Comparison of ENCODE assay signal across 15 mouse cellular contexts in the genomic region with DNA sequence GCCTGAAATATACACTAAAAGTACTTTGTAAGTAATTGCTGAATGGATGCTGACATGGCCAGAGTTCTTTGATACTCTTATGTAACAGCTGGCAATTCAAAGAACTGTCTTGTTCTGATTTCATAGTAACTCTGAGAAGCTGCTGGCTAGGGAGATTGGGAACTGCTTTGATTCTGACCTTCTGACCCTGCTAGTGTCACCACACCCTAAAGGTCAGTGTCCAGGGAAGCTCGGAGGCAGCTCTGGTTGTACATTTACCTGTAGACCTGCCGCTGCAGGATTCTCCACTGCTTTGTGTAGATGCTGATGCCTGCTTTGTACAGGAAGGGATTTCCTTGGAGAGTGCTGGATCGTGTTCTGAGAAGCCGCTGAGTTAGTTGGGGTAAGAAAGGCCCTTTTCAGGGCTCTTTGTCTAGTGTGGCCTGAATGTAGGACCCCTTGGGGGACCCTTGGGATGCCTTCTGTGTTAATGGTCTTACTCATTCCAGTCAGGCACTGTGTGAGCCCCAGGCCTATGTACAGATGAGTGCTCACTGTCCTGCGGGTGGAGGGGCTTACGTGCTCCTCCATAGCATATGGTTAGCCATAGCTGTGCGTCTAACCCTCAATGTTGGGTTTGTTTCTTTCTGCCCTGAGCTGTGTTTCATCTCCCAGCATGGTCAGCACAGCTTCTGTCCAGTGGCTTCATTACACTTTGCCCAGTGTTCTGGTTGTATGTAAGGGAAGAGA. TPM values are rescaled to one million over a fixed set of nuclear protein-coding genes. Genes with fewer than 3 reads are reported as not detected.
DNase-seq lines count a peak whose midpoint lies in the region; ATAC-seq and TF ChIP-seq lines count a peak whose summit lies in the region.
"Had no signal": no experiment of that assay in that cellular context is flagged by ENCODE, and none has a peak within 500 bp of the region (broad histone marks: within the 10 kb centered on the region; RNA-seq: fewer than 3 reads in every experiment).

No protein-coding gene starts in this region.

- H3K36me3 ChIP-seq in erythroblast, embryonic 14.5 days (ENCODE audit: control insufficient read depth) = peaks cover 33% of the 10 kb centered on the region
- no peaks in the 10 kb centered on the region for H3K36me3 ChIP-seq in hindbrain, postnatal 0 days (ENCODE audit: insufficient read depth, low read length)
- no peaks in the 10 kb centered on the region for H3K36me3 ChIP-seq in hindbrain, embryonic 10.5 days
- no peaks in the 10 kb centered on the region for H3K36me3 ChIP-seq in stomach, embryonic 15.5 days
- no peaks in the 10 kb centered on the region for H3K36me3 ChIP-seq in stomach, postnatal 0 days (ENCODE audit: control insufficient read depth, insufficient read depth, low read length)
- H3K36me3 ChIP-seq: embryonic facial prominence, embryonic 12.5 days; lung, embryonic 15.5 days had no signal

- no peak overlapping the region for H3K9ac ChIP-seq in hindbrain, postnatal 0 days (replicated peaks; ENCODE audit: low read length)
- no peak overlapping the region for H3K9ac ChIP-seq in stomach, embryonic 15.5 days
- no peak overlapping the region for H3K9ac ChIP-seq in stomach, postnatal 0 days (ENCODE audit: low read length)
- H3K9ac ChIP-seq: embryonic facial prominence, embryonic 12.5 days; forebrain, postnatal 0 days; lung, embryonic 15.5 days had no signal

- WGBS in hindbrain, postnatal 0 days = 48% methylated on average over 7 of the region's 7 CpGs
- 69% methylated on average over 7 of the region's 7 CpGs for WGBS in hindbrain, embryonic 10.5 days
- 80% methylated on average over 7 of the region's 7 CpGs for WGBS in stomach, embryonic 15.5 days
- 74% methylated on average over 7 of the region's 7 CpGs for WGBS in stomach, postnatal 0 days

- no peak for DNase-seq in hindbrain, postnatal 0 days (ENCODE audit: low spot score)
- DNase-seq in hindbrain, embryonic 10.5 days (ENCODE audit: low spot score) = no peak
- no peak for DNase-seq in stomach, postnatal 0 days (ENCODE audit: low spot score)
- no peak for DNase-seq in adrenal gland, postnatal 36 days
- no peak for DNase-seq in adrenal gland, postnatal 4 days (ENCODE audit: low spot score in 2 of 2)
- DNase-seq: adrenal gland, adult 8-10 months; cerebellum, postnatal 14 days; forebrain, postnatal 0 days; gastrocnemius, postnatal 25 days had no signal

- no peaks in the 10 kb centered on the region for H3K27me3 ChIP-seq in erythroblast, embryonic 14.5 days (ENCODE audit: control insufficient read depth)
- no peaks in the 10 kb centered on the region for H3K27me3 ChIP-seq in hindbrain, postnatal 0 days (ENCODE audit: insufficient read depth, low read length)
- no peaks in the 10 kb centered on the region for H3K27me3 ChIP-seq in hindbrain, embryonic 10.5 days (ENCODE audit: insufficient read depth, poor library complexity, severe bottlenecking)
- no peaks in the 10 kb centered on the region for H3K27me3 ChIP-seq in stomach, embryonic 15.5 days (replicated peaks)
- no peaks in the 10 kb centered on the region for H3K27me3 ChIP-seq in stomach, postnatal 0 days (ENCODE audit: control insufficient read depth, insufficient read depth, low read length)
- H3K27me3 ChIP-seq: embryonic facial prominence, embryonic 12.5 days; lung, embryonic 15.5 days; megakaryocyte, embryonic 14.5 days had no signal

- H3K27ac ChIP-seq in hindbrain, postnatal 0 days = no peak overlapping the region
- no peak overlapping the region for H3K27ac ChIP-seq in hindbrain, embryonic 10.5 days
- no peak overlapping the region for H3K27ac ChIP-seq in stomach, embryonic 15.5 days
- no peak overlapping the region for H3K27ac ChIP-seq in stomach, postnatal 0 days (replicated peaks)
- H3K27ac ChIP-seq: embryonic facial prominence, embryonic 12.5 days; lung, embryonic 15.5 days had no signal

- H3K4me3 ChIP-seq in erythroblast, embryonic 14.5 days (replicated peaks) = peak overlapping the region; percentile 42
- H3K4me3 ChIP-seq in hindbrain, postnatal 0 days (ENCODE audit: low read length) = no peak overlapping the region
- no peak overlapping the region for H3K4me3 ChIP-seq in hindbrain, embryonic 10.5 days
- H3K4me3 ChIP-seq in stomach, embryonic 15.5 days (replicated peaks) = no peak overlapping the region
- no peak overlapping the region for H3K4me3 ChIP-seq in stomach, postnatal 0 days (ENCODE audit: low read depth, low read length)
- H3K4me3 ChIP-seq: embryonic facial prominence, embryonic 12.5 days; lung, embryonic 15.5 days had no signal

- no peak for TF ChIP-seq CTCF in hindbrain, postnatal 0 days (IDR thresholded peaks at IDR 0.05; ENCODE audit: low read depth)
- no peak for TF ChIP-seq CTCF in stomach, postnatal 0 days (IDR thresholded peaks at IDR 0.05; ENCODE audit: low read depth)

- ATAC-seq in erythroblast, adult 5-6 weeks (replicated peaks; ENCODE audit: low FRiP score, poor library complexity, severe bottlenecking) = no peak
- ATAC-seq in hindbrain, postnatal 0 days = peak; percentile 21; the same call in 1 of the 2 replicates
- ATAC-seq in stomach, embryonic 15.5 days (ENCODE audit: insufficient read depth, low FRiP score, low read depth) = peak; percentile 35; the same call in 1 of the 2 replicates
- ATAC-seq in stomach, postnatal 0 days (ENCODE audit: low FRiP score, low TSS enrichment) = no peak
- ATAC-seq: forebrain, postnatal 0 days had no signal

- no peaks in the 10 kb centered on the region for H3K9me3 ChIP-seq in erythroblast, embryonic 14.5 days (ENCODE audit: control insufficient read depth, low read length)
- H3K9me3 ChIP-seq in hindbrain, postnatal 0 days (ENCODE audit: low read length) = no peaks in the 10 kb centered on the region
- H3K9me3 ChIP-seq in hindbrain, embryonic 10.5 days = no peaks in the 10 kb centered on the region
- no peaks in the 10 kb centered on the region for H3K9me3 ChIP-seq in stomach, embryonic 15.5 days
- H3K9me3 ChIP-seq in stomach, postnatal 0 days (ENCODE audit: control insufficient read depth, low read length) = no peaks in the 10 kb centered on the region
- H3K9me3 ChIP-seq: embryonic facial prominence, embryonic 12.5 days; lung, embryonic 15.5 days; megakaryocyte, embryonic 14.5 days had no signal

- H3K4me2 ChIP-seq in hindbrain, postnatal 0 days (ENCODE audit: low read depth, low read length) = no peak overlapping the region
- no peak overlapping the region for H3K4me2 ChIP-seq in stomach, embryonic 15.5 days
- no peak overlapping the region for H3K4me2 ChIP-seq in stomach, postnatal 0 days (replicated peaks; ENCODE audit: low read depth)
- H3K4me2 ChIP-seq: embryonic facial prominence, embryonic 12.5 days; lung, embryonic 15.5 days had no signal

- peaks cover 13% of the 10 kb centered on the region for H3K4me1 ChIP-seq in erythroblast, embryonic 14.5 days (ENCODE audit: control insufficient read depth)
- H3K4me1 ChIP-seq in hindbrain, postnatal 0 days (ENCODE audit: insufficient read depth, low read length) = peaks cover 5% of the 10 kb centered on the region; the same call in 1 of the 2 replicates
- H3K4me1 ChIP-seq in hindbrain, embryonic 10.5 days (replicated peaks) = peaks cover 22% of the 10 kb centered on the region
- H3K4me1 ChIP-seq in stomach, embryonic 15.5 days = peaks cover 3% of the 10 kb centered on the region; the same call in 1 of the 2 replicates
- H3K4me1 ChIP-seq in stomach, postnatal 0 days (replicated peaks; ENCODE audit: control insufficient read depth, insufficient read depth) = peaks cover 6% of the 10 kb centered on the region; the same call in 1 of the 2 replicates

- TF ChIP-seq EP300 in stomach, postnatal 0 days (optimal IDR thresholded peaks at IDR 0.05) = no peak

RNA-seq across cellular contexts. Expression of a gene that starts 45.0 kb away (rescaled TPM):
- 1.7 and 2.2 TPM in 2 replicates for polyA plus RNA-seq in erythroblast, embryonic 14.5 days (2012)
- 39.4 and 45.4 TPM in 2 replicates for total RNA-seq in erythroblast, adult 5-6 weeks (2015; ENCODE audit: low replicate concordance)
- 59.4 and 83.1 TPM in 2 replicates for total RNA-seq in erythroblast, adult 5-6 weeks (2017; ENCODE audit: low replicate concordance)
- total RNA-seq in hindbrain, postnatal 0 days (2014; rRNA removed) = 46.8 and 54.5 TPM in 2 replicates
- polyA plus RNA-seq in hindbrain, postnatal 0 days (2015; fragmentation: Nextera tagmentation; extraction: Ambion mirVana) = 21.9 and 22.3 TPM in 2 replicates
- 8.4 and 11.6 TPM in 2 replicates for polyA plus RNA-seq in hindbrain, embryonic 10.5 days (2016; fragmentation: Nextera tagmentation; extraction: Ambion mirVana)
- 9.8 and 10.0 TPM in 2 replicates for polyA plus RNA-seq in stomach, embryonic 15.5 days (2015; fragmentation: Nextera tagmentation; extraction: Ambion mirVana)
- polyA plus RNA-seq in stomach, postnatal 0 days (2015; fragmentation: Nextera tagmentation; extraction: Ambion mirVana) = 6.9 and 7.2 TPM in 2 replicates
- total RNA-seq in adrenal gland, postnatal 36 days (2021) = 10 to 100 TPM; 20.0 to 21.6 TPM
- 10 to 100 TPM; 30.5 to 31.4 TPM for total RNA-seq in adrenal gland, postnatal 4 days (2021)

Comparison
In these comparisons a context has a peak if more than half of its experiments do, and no peak if none do; other contexts are left out.
1. ATAC-seq: peak in hindbrain, postnatal 0 days (single experiment) and stomach, embryonic 15.5 days (single experiment); none in erythroblast, adult 5-6 weeks (single experiment) and stomach, postnatal 0 days (single experiment).